8 mouse cellular contexts compared by ENCODE assay signal in the genomic region with DNA sequence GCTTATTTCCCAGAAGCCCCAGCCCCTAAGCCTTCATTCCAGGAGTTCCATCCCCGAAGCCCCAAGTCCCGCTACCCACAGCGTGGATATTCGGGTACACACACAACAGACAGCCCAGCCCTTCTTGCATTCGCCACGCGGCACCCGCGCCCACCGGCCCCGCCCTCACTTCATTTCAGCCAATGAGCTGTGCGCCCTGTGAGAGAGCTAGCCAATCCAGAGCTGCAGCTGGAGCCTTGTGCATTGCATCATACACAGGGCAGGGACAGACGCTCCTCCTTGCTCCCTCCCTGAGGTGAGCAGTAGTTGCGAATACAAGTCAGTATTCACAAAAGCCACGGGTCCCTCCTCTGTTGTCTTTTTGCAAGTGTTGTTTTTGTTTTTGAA. TPM values are rescaled to one million over a fixed set of nuclear protein-coding genes. Genes with fewer than 3 reads are reported as not detected.
A peak's percentile ranks its signal among the peaks of the same experiment; 100 is the strongest.
DNase-seq lines count a peak whose midpoint lies in the region; ATAC-seq lines count a peak whose summit lies in the region.

Gene Pycr1, minus strand, starts transcription at position 169 of the 387 bp plus-strand sequence.

- ATAC-seq in embryonic facial prominence, embryonic 14.5 days (ENCODE audit: low read depth), result peak; percentile 99
- peak; percentile 99 for ATAC-seq in kidney, embryonic 14.5 days (ENCODE audit: low FRiP score, low TSS enrichment)
- peak; percentile 98 for ATAC-seq in limb, embryonic 15.5 days (ENCODE audit: insufficient number of reproducible peaks, low FRiP score, low TSS enrichment, low read depth)

- 0% methylated on average over 14 of the region's 15 CpGs for WGBS in embryonic facial prominence, embryonic 14.5 days
- WGBS in kidney, embryonic 14.5 days, result under 1% methylated on average over 15 of the region's 15 CpGs
- under 1% methylated on average over 15 of the region's 15 CpGs for WGBS in limb, embryonic 15.5 days

- H3K9me3 ChIP-seq in embryonic facial prominence, embryonic 14.5 days (ENCODE audit: control insufficient read depth, low read length), result no peaks in the 10 kb centered on the region
- no peaks in the 10 kb centered on the region for H3K9me3 ChIP-seq in kidney, embryonic 14.5 days (ENCODE audit: control insufficient read depth, low read length)
- H3K9me3 ChIP-seq in limb, embryonic 15.5 days, result no peaks in the 10 kb centered on the region

- H3K9ac ChIP-seq in embryonic facial prominence, embryonic 14.5 days (ENCODE audit: low read depth, low read length), result peak within 1 kb of the TSS; percentile 73
- peak within 1 kb of the TSS; percentile 68 for H3K9ac ChIP-seq in kidney, embryonic 14.5 days (ENCODE audit: low read depth, low read length)
- peak within 1 kb of the TSS; percentile 62 for H3K9ac ChIP-seq in limb, embryonic 15.5 days

- peaks cover 8% of the 10 kb centered on the region for H3K27me3 ChIP-seq in embryonic facial prominence, embryonic 14.5 days (replicated peaks; ENCODE audit: control insufficient read depth, insufficient read depth, low read length)
- H3K27me3 ChIP-seq in kidney, embryonic 14.5 days (ENCODE audit: control insufficient read depth, insufficient read depth, low read length), result peaks cover 4% of the 10 kb centered on the region; the same call in 1 of the 2 replicates
- H3K27me3 ChIP-seq in limb, embryonic 15.5 days, result peaks cover 13% of the 10 kb centered on the region

- peak within 1 kb of the TSS; percentile 82 for H3K27ac ChIP-seq in embryonic facial prominence, embryonic 14.5 days (replicated peaks; ENCODE audit: low read depth, low read length)
- H3K27ac ChIP-seq in kidney, embryonic 14.5 days (ENCODE audit: low read depth, low read length), result no peak within 1 kb of the TSS
- peak within 1 kb of the TSS; percentile 87 for H3K27ac ChIP-seq in limb, embryonic 15.5 days

- peaks cover 18% of the 10 kb centered on the region for H3K4me1 ChIP-seq in embryonic facial prominence, embryonic 14.5 days (ENCODE audit: control insufficient read depth, insufficient read depth, low read length)
- peaks cover 9% of the 10 kb centered on the region for H3K4me1 ChIP-seq in kidney, embryonic 14.5 days (ENCODE audit: control insufficient read depth, insufficient read depth, low read length)
- H3K4me1 ChIP-seq in limb, embryonic 15.5 days, result peaks cover 33% of the 10 kb centered on the region

- H3K4me3 ChIP-seq in embryonic facial prominence, embryonic 14.5 days (ENCODE audit: low read depth, low read length), result peak within 1 kb of the TSS; percentile 55
- peak within 1 kb of the TSS; percentile 55 for H3K4me3 ChIP-seq in kidney, embryonic 14.5 days (ENCODE audit: low read length)
- H3K4me3 ChIP-seq in limb, embryonic 15.5 days, result peak within 1 kb of the TSS; percentile 56

- no peaks in the 10 kb centered on the region for H3K36me3 ChIP-seq in embryonic facial prominence, embryonic 14.5 days (ENCODE audit: control insufficient read depth, insufficient read depth, low read length)
- no peaks in the 10 kb centered on the region for H3K36me3 ChIP-seq in kidney, embryonic 14.5 days (ENCODE audit: control insufficient read depth, insufficient read depth, low read length)
- H3K36me3 ChIP-seq in limb, embryonic 15.5 days, result no peaks in the 10 kb centered on the region

- peak within 1 kb of the TSS; percentile 91 for H3K4me2 ChIP-seq in embryonic facial prominence, embryonic 14.5 days (ENCODE audit: low read depth, low read length)
- peak within 1 kb of the TSS; percentile 95 for H3K4me2 ChIP-seq in kidney, embryonic 14.5 days (replicated peaks; ENCODE audit: low read depth, low read length)
- H3K4me2 ChIP-seq in limb, embryonic 15.5 days, result peak within 1 kb of the TSS; percentile 90

- DNase-seq in 3T3-L1 (ENCODE audit: low read depth, low spot score), result peak; percentile 96
- DNase-seq in adrenal gland, postnatal 4 days (ENCODE audit: low spot score in 2 of 2), result peak; percentile 85 to 91
- DNase-seq in embryonic facial prominence, embryonic 14.5 days (ENCODE audit: low spot score), result peak; percentile 97
- peak; percentile 93 to 94 for DNase-seq in heart, adult 9 months (ENCODE audit: low spot score in 2 of 2)
- peak; percentile 67 to 78 for DNase-seq in monocyte, adult 2 months (ENCODE audit: low read depth in 1 of 2, low spot score in 2 of 2)
- DNase-seq in spleen, postnatal 36 days (ENCODE audit: low spot score in 2 of 2), result peak; percentile 90 to 92

RNA-seq across cellular contexts. Expression of gene Pycr1, which starts in this region (rescaled TPM):
- total RNA-seq in adrenal gland, postnatal 4 days (2021), result 1 to 10 TPM; 5.4 to 8.6 TPM
- polyA plus RNA-seq in embryonic facial prominence, embryonic 14.5 days (2014; fragmentation: Nextera tagmentation; extraction: Ambion mirVana), result 56.7 and 64.7 TPM in 2 replicates
- 19.9 and 21.8 TPM in 2 replicates for polyA plus RNA-seq in kidney, embryonic 14.5 days (2014; fragmentation: Nextera tagmentation; extraction: Ambion mirVana)
- polyA plus RNA-seq in limb, embryonic 15.5 days (2015; fragmentation: Nextera tagmentation; extraction: Ambion mirVana), result 61.6 and 72.1 TPM in 2 replicates
